Mouse (Mus musculus): ENCODE data around the gene Soat2. TPM values are rescaled to one million over a fixed set of nuclear protein-coding genes. Genes with fewer than 3 reads are reported as not detected.

The Soat2 gene
- polyA plus RNA-seq, 1 experiment from 2014 or later = not detected

- WGBS = 87% methylated on average over 6 of the region's 6 CpGs
- Histone ChIP-seq H3K27ac (ENCODE audit: low read depth, low read length) (no peak overlapping the region), H3K4me2 (ENCODE audit: low read length) (no peak overlapping the region), H3K27me3 (replicated peaks; ENCODE audit: control insufficient read depth, insufficient read depth, low read length) (no peaks in the 10 kb centered on the region), H3K9ac (ENCODE audit: low read length) (no peak overlapping the region), H3K4me3 (ENCODE audit: low read depth, low read length) (no peak overlapping the region), H3K9me3 (replicated peaks; ENCODE audit: control insufficient read depth, low read length) (no peaks in the 10 kb centered on the region), H3K4me1 (ENCODE audit: control insufficient read depth, insufficient read depth, low read length) (no peaks in the 10 kb centered on the region), H3K36me3 (ENCODE audit: control insufficient read depth, insufficient read depth, low read length) (peaks cover 93% of the 10 kb centered on the region)
- DNase-seq (ENCODE audit: low spot score) (no peak), ATAC-seq (no peak)
Measured at GRCm38 (mm10) chr15:102211895-102212294, 61.6 kb downstream of the Soat2 start.

Other genes starting within 250 kb of the Soat2 start
- gene Krt4, start 225.8 kb upstream of the Soat2 start, polyA plus RNA-seq (2014; fragmentation: Nextera tagmentation; extraction: Ambion mirVana) = not detected in 2 replicates
- 0.10 and 0.27 TPM in 2 replicates for gene Krt79, start 210.2 kb upstream of the Soat2 start, polyA plus RNA-seq (2014; fragmentation: Nextera tagmentation; extraction: Ambion mirVana)
- not detected in 2 replicates for gene Krt78, start 196.2 kb upstream of the Soat2 start, polyA plus RNA-seq (2014; fragmentation: Nextera tagmentation; extraction: Ambion mirVana)
- gene Krt8, start 146.0 kb upstream of the Soat2 start, polyA plus RNA-seq (2014; fragmentation: Nextera tagmentation; extraction: Ambion mirVana) = 2.7 and 3.7 TPM in 2 replicates
- 5.6 and 7.1 TPM in 2 replicates for gene Krt18, start 122.3 kb upstream of the Soat2 start, polyA plus RNA-seq (2014; fragmentation: Nextera tagmentation; extraction: Ambion mirVana)
- gene Eif4b, start 76.8 kb upstream of the Soat2 start, polyA plus RNA-seq (2014; fragmentation: Nextera tagmentation; extraction: Ambion mirVana) = 99.3 and 100 TPM in 2 replicates
- 5.5 and 8.2 TPM in 2 replicates for gene Tns2, start 50.1 kb upstream of the Soat2 start, polyA plus RNA-seq (2014; fragmentation: Nextera tagmentation; extraction: Ambion mirVana)
- 20.9 and 28.1 TPM in 2 replicates for gene Spryd3, start 14.3 kb upstream of the Soat2 start, polyA plus RNA-seq (2014; fragmentation: Nextera tagmentation; extraction: Ambion mirVana)
- 1.3 and 1.6 TPM in 2 replicates for gene Igfbp6, start 6.2 kb upstream of the Soat2 start, polyA plus RNA-seq (2014; fragmentation: Nextera tagmentation; extraction: Ambion mirVana)
- 52.1 and 60.4 TPM in 2 replicates for gene Zfp740, start 52.7 kb downstream of the Soat2 start, polyA plus RNA-seq (2014; fragmentation: Nextera tagmentation; extraction: Ambion mirVana)
- gene Csad, start 54.2 kb downstream of the Soat2 start, polyA plus RNA-seq (2014; fragmentation: Nextera tagmentation; extraction: Ambion mirVana) = 23.3 and 25.6 TPM in 2 replicates
- gene Itgb7, start 81.4 kb downstream of the Soat2 start, polyA plus RNA-seq (2014; fragmentation: Nextera tagmentation; extraction: Ambion mirVana) = 0.38 and 0.49 TPM in 2 replicates
- 4.0 and 5.3 TPM in 2 replicates for gene Rarg, start 107.0 kb downstream of the Soat2 start, polyA plus RNA-seq (2014; fragmentation: Nextera tagmentation; extraction: Ambion mirVana)
- gene Gm9918, start 120.0 kb downstream of the Soat2 start, polyA plus RNA-seq (2014; fragmentation: Nextera tagmentation; extraction: Ambion mirVana) = not detected in 2 replicates
- gene Mfsd5, start 128.9 kb downstream of the Soat2 start, polyA plus RNA-seq (2014; fragmentation: Nextera tagmentation; extraction: Ambion mirVana) = 43.8 and 48.8 TPM in 2 replicates
- gene Espl1, start 145.7 kb downstream of the Soat2 start, polyA plus RNA-seq (2014; fragmentation: Nextera tagmentation; extraction: Ambion mirVana) = 11.5 and 13.5 TPM in 2 replicates
- 509 and 642 TPM in 2 replicates for gene Pfdn5, start 175.6 kb downstream of the Soat2 start, polyA plus RNA-seq (2014; fragmentation: Nextera tagmentation; extraction: Ambion mirVana)
- gene Myg1, start 181.2 kb downstream of the Soat2 start, polyA plus RNA-seq (2014; fragmentation: Nextera tagmentation; extraction: Ambion mirVana) = 90.9 and 108 TPM in 2 replicates
- gene Aaas, start 200.2 kb downstream of the Soat2 start, polyA plus RNA-seq (2014; fragmentation: Nextera tagmentation; extraction: Ambion mirVana) = 43.2 and 48.2 TPM in 2 replicates
- 0.33 and 0.39 TPM in 2 replicates for gene Sp7, start 216.7 kb downstream of the Soat2 start, polyA plus RNA-seq (2014; fragmentation: Nextera tagmentation; extraction: Ambion mirVana)

Measured in forebrain, embryonic 14.5 days (tissue).